Mouse (Mus musculus): ENCODE measurements around the gene Plxnd1.

Gene Plxnd1

DNA sequence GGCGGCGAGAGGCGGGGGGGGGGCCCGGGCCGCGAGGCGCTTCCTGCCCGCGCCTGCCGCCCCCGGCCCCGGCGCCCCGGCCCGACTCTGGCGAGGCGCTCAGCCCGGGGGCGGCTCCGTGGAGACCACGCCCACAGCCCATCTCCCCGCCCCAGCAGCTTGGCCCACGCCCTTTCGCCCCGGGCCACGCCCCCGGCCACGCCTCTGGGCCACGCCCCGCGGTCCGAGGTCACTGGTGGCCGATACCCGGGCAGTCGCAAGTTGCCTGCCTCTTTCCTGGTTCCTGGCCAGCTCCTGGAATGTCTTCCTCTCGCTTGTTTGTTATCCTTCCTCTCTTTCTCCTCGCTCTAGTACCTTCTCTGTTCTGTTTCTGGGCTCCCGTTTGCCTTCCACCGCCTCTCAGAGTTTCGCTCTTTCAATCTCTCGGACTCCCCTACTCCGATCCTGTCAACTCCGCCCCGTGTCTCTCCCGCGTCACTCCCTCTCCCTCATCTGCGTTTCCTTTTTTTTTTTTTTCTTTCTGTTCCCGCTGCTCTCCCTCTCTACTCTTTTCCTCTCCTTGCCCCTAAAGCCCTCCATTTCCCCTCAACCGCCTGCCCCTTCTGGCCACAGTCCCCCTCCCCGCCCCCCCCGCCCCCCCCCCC lies at the start of gene Plxnd1:
Gene Plxnd1 (minus strand): TSS at position 129 of the 644 bp plus-strand sequence.
- DNase-seq (ENCODE audit: low read depth, low spot score) = peak; percentile 66

DNA sequence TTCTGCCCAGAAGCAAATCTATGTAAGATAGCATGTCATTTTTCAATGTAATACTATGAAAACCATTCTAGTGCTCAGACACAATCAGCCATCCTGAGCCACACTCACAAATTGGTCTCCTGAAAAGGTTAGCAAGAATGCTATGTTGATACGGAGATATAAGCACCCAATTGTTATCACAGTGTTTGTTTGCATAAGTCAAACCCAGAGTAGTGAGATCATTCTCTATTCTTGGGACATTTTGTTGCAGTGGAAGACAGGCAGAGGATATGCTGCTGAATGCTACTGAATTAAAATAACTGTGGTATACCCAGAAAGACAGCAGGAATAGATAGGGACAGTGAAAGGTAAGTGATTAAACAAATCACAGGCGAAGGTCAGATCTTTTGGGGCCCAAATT lies 49.2 kb upstream of the Plxnd1 start:
- no peak for DNase-seq (ENCODE audit: low read depth, low spot score)

DNA sequence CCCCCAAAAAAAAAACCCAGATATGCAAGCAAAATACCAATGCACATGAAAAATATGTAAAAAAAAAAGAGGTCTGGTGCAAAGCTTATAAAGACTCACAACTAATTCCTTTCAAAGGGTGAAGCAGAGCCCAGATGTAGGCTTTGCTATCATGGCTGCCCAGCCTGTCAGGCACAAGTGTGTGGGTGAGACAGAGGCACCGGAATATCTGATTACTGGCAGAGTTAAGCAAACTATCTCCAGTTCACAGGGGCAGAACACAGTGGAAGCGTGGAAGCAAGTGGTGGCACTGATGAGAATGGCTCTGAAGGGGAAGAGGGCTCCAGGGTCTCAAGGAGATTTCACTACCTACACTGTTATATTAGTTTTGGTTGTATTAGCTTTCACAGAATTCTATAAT lies 43.4 kb upstream of the Plxnd1 start:
- no peak for DNase-seq (ENCODE audit: low read depth, low spot score)

DNA sequence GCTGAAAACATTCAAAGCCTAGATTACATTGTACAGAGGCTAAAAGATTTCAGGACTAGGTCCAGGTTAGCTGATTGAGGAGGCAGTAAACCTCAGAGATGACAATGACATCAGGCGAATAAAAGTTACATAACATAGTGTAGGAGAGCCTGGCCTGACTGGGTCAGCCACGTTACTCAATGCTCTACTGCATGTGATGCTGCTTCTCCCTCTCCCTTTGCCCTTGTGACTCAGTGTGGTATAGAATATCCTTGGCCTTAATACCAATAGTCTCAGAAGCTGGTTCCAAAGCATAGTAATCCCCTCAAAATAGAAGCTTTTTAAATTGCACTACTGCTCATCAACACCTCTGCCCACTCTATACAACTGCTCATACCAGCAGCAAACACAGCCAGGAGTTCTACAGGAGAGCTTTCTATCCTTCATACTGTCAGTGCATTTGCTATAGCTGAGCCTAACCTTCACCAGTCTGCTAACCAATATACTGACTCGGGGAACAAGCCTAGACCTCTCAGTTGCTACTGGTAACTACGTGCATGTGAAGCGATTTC lies 42.6 kb upstream of the Plxnd1 start:
- no peak for DNase-seq (ENCODE audit: low read depth, low spot score)

DNA sequence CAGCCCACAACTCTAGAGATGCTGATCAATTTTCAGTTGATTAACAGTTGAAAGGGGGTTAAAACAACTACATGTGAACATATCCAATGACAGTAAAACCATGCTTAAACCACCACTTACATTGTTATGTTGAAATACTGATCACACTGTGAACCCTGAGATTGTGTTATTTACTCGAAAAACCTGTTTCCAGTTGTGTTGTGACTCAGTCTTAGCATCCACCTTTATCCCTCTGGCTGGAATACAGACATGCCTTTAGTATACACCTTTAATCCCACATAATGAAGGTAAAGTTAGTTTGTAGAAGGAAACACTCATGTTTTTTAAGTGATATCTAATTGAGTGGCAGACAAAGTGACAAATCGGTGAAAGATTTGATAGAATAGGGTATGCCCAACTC lies 41.8 kb upstream of the Plxnd1 start:
- no peak for DNase-seq (ENCODE audit: low read depth, low spot score)

DNA sequence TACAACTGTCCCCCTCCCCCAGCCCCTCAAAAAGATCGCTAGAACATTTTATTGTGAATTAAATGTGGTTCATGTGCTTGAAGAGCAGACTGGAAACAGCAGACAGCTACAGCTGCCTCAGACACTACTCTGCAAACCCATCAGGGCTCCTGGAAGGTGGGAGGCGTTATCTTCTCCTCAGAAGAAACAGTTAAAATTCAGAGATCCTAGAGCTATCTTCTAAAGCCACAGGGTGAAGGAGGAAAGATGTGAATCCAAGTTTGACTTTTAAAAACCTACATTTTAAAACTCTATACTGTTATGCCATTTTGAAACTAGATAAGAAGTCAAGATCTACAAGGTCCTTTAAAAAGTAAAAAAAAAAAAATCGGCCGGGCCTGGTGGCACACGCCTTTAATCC lies 36.2 kb upstream of the Plxnd1 start:
- no peak for DNase-seq (ENCODE audit: low read depth, low spot score)

DNA sequence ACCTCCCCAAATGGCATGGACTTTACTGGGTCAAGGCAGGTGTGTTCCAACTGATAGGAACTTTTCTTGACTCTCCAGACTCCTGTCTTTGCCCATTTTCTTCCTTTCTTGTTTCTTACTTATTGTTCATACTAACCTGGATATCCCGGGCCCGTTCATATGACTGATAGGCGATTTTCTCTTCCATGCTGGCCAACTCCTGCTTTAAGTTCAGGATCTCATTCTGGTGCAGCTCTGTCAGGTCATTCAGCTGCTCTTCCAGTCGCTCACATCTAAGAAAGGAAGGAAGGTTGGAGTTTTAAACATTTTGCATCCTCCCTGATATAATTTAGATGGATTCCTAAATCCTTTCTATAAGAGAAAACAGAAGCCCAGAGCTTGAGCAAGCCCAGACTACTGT lies 29.9 kb upstream of the Plxnd1 start:
- no peak for DNase-seq (ENCODE audit: low read depth, low spot score)

DNA sequence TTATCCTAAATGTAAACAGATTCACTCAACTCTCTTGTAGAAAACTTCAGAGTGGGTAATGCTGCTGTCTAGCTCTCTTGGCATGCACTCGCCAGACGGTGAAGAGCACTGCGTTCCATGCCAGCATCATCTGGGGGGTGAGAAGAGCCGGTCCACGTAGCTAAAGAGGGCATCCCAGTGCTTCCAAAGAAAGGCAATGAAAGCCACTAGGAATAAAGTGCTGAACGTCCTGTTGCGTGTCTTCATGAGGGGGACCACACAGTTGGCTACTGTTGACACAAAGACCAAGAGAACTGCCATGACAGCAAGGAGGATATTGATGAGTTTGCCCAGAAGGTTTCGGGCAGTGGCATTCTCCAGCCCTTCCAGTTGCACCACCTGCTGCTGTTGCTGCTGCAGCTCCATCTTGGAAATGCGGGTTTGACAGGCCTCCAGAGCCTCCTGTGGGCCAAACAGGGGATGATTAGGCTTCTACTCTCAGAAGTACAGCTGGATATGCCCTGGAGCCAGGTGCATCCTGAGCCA lies 27.2 kb upstream of the Plxnd1 start:
- DNase-seq (ENCODE audit: low read depth, low spot score) = no peak

DNA sequence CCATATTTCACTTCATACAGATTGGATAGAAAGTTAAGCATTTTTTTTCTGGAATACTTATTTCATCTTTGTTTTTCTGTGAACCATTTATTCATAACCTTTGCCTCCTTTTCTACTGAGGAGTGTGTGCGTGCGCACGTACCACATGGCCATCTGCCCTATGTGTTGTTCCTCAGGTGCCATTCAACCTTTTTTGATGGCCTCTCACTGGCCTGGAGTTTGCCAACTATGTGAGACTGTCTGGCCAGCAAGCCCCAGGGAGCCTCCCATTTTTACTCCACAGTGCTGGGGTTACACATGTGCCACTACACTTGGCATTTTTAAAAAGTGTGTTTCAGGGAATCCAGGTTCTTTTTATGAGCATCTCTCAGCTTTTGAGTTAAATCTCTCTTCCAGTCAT lies 21.1 kb upstream of the Plxnd1 start:
- no peak for DNase-seq (ENCODE audit: low read depth, low spot score)

DNA sequence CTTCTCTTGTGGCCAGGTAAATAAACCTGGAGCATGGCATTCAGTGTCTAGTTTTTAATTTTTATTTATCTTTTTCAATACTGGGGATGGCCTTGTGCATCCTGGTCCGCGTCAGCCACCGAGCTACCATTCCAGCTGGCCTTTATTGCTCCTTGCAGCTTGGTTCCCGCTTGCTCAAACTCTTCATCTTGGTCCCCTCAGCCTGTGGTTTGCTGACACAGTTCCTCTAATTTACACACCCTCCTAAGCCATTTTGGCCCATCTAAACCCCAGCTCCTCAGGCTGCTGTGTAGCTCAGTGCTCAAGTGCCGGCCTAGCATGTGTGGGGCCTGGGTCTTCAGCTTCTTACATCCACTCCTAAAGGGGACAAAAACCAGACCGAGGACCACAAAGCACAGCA lies 19.3 kb upstream of the Plxnd1 start:
- no peak for DNase-seq (ENCODE audit: low read depth, low spot score)

DNA sequence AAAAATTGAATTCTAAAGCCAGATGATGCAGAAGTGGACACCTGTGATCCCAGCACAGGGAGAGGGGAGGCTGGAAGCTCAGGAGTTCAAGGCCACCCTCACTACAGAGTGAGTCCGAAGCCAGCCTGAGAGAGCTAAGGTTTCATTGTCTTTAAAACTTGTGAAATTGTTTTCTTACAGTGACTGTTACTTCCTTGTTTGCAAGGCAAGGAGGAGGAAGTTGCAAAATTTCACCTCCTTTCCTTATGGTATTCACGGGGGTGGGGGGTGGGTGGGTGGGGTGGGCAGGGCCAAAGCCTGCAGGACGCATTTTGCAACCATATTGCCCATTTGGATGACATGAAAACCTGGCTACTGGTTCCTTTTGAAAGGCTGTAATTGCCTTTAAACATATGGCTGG lies 18.9 kb upstream of the Plxnd1 start:
- no peak for DNase-seq (ENCODE audit: low read depth, low spot score)

DNA sequence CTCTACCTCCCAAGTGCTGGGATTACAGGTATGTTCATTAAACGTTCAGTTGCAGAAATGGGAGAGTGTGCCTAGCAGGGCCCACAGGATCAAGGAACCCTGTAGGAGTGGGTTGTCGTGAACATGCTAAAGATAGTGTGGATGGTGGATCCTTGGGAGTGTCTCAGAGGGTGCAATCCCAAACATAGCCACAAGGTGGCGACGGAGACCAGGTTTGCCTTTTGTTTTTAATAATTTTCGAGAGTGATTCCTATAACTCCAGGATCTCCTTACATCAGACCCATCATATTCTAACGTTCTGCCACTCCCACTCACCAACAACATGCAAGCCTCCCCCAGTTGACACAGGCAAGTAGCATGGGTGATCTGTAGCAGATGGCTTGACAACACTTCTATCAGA lies 15.7 kb upstream of the Plxnd1 start:
- DNase-seq (ENCODE audit: low read depth, low spot score) = no peak

DNA sequence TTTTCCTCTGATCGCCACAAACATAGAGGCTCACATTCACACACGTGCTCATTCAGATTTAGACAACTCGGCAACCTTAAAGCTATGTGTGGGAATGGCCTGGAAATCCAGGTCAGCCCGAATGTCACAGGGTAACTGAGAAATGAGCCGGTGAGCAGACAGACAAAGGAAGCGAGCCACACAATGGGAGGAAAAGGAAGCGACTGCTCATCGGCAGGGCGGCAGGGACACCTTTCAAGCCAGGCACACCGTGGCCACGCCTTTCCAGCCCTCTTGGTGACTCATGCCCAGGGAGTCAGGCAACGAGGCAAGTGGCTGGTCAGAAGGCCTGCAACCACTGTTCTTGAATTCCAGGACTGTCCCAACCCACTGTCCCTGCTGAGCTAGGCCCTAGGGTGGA lies 14.6 kb upstream of the Plxnd1 start:
- DNase-seq (ENCODE audit: low read depth, low spot score) = no peak

DNA sequence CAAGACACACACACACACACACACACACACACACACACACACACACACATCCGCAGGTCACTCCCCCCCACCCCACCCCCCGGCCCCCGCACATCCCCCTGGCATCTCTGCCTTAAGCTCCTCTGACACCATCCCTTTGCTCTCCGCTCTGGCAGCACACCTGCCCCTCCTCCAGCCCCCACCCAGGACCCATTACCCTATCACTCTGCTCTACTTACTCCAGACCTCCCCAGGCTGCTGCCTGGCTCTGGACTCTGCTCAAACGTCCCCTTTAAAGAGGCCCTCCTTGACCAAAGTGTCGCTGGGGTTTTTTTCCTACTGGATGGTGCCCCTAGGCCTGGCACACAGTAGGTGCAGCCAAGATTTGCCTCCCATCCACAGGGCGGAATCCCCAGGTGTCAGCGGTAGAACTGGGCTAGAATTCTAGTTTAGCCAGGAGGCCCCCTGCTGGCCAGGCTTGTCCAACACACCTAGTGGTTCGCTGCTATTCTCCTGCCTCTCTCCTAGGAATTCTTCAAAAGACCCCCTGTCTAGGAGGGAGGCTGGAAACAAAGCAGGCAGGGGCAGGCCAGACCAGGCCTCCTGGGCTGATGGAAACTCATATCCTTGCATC lies 12.9 kb upstream of the Plxnd1 start:
- DNase-seq (ENCODE audit: low read depth, low spot score) = peak; percentile 60

DNA sequence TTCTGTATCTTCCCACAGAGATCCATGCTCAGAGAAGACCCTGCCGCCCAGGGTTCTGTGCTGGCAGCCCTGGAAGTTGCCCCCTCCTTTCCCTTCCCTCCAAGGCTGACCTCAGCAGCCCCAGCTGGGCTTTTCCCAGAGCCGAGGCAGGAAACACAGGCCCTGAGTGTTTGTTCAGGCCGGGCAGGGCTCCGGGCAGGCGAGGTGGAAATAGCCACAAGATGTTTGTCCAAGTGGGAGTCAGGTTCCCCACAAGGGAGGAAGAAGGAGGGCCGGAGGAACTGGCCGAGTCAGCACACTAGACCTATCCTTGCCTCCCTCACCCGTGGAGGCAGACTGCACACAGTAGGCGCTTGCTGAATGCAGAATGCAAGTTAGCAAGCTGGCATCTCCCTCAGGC lies 11.9 kb upstream of the Plxnd1 start:
- no peak for DNase-seq (ENCODE audit: low read depth, low spot score)

DNA sequence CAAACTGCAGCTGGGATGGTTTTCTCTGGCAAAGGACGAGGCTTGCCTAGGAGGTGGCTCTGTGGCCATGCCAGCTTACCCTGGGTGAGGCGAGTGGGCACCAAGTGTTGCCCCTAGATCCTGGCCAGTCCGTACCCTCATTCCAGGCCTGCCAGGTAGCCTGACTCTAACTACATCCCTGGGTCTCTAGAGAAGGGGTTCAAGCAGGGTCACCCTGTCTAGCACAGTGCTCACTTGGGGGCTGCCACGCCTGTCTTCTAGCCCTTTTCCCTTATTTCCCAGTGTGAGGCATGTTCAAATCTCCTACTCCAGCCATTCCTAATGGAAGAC lies 11.1 kb upstream of the Plxnd1 start:
- DNase-seq (ENCODE audit: low read depth, low spot score) = no peak

DNA sequence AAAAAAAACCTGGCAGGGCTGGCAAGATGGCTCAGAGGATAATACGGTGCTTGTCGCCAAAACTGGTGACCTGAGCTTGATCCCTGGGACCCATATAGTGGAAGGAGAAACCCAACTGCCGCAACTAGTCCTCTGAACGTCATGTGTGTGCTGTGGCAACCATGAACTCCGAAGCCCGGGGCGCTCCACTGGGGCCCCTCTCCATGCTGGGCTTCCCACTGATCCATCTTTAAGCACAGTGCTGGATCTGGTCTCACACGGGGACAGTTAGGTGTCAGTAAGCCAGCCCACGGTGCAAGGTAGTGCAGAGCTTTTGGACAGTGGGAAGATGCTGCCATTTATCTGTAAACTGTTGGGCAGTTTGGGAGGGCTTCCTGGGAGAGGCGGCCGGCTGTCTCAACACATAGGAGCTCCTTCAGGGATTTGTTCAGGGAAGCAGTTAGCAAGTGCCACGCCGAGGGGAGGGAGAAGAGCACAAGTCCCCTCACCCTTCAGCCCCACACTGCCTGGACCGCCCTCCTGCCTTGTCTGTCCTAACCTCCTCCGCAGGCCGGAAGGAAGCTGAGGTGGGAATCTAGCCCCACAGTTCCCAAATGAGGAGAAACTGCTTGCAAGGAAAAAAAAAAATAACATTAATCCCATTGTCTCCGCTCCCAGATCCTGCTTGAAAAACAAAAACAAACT lies 10.6 kb upstream of the Plxnd1 start:
- no peak for DNase-seq (ENCODE audit: low read depth, low spot score)

DNA sequence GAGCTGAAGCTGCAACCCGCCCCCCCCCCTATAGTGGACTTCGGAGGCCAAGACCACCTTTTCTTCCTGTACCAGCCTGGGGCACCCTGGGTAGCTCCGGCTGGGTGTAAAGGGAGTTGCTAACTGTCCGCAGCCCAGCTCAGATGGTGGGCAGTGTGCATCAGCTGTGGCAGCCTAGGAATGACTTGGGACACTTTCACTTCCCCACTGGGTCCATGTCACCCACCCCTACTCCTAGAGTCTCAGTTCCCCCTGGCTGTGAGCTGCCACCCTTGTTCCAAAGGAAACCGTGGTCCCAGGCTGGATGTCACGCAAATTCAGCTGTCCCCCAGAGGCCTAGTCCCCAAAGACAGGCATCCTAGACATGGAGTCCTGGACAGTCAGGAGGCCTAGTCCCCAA lies 9.9 kb upstream of the Plxnd1 start:
- DNase-seq (ENCODE audit: low read depth, low spot score) = no peak

DNA sequence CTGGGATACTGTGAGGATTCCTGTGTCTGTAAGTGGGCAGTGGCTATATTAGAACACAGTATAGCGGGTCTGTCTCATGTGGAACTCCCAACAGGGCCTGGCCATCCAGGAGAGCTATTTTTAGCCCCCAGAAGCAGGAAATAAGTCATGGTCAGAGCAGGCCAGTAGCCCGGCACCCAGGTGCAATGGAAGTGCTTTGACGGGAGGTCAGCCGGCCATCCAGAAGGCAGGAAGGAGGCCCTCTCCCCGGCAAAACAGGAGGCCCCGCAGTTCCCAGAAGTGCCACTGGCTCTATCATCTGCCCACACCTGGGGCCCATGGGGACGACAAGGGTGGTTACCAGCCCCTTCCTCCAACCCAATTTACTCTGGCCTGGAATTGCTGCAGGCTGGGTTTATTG lies 9.3 kb upstream of the Plxnd1 start:
- DNase-seq (ENCODE audit: low read depth, low spot score) = no peak

DNA sequence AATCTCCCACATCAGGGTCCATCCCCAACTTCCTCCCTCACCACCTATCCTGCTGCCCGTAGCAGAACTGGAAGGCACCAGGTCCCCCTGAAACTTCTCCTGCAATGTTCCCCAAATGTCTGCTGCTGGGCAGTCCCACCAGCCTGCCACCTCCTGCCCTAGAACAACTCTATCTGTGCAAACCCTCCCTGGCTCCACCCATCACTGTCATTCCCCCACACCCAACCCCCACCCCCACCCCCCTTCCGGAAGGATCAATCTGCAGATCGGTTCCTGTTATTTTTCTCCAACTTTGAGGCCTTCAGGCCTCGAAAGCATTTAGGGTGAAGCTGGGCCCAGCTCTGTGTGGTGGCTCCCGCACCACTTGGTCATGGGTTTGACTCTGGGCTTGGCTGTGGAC lies 8.7 kb upstream of the Plxnd1 start:
- no peak for DNase-seq (ENCODE audit: low read depth, low spot score)

DNA sequence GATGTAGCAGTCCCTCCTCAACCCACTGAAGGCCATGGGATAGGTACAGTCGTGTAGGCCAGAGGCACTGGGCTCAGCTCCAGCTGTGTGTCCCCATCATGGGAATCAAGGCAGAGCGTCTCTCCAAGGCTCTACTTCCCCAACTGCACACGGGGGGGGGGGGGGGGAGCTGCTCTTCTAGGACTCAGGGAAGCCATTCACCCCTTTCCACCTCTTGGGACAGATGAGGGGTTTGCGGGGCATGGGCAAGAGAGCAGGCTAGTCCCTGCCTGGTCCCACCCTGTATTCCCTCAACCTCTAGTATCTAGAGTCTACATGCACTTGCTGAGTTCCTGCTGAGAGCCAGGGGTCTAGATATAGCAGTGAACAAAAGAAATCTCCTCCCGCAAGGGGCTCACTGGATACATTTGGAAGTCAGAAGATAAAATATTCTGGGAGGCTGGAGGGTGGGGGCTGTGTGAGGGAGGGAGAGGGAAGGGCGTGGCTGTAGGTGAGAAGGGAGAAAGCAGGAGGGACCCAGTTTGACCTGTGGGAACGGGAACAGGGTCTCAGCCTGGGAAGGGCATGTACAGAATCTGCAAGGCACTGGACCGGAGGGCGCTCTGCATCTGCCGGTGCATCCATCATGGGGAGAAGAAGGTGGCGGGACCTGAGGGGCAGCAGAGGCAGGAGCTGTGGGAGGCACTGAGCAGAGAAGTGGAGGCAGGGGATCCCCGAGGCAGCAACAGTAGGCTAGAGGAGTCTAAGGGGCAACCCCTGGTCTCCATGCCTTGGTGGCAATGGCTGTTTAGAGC lies 7.7 kb upstream of the Plxnd1 start:
- no peak for DNase-seq (ENCODE audit: low read depth, low spot score)

DNA sequence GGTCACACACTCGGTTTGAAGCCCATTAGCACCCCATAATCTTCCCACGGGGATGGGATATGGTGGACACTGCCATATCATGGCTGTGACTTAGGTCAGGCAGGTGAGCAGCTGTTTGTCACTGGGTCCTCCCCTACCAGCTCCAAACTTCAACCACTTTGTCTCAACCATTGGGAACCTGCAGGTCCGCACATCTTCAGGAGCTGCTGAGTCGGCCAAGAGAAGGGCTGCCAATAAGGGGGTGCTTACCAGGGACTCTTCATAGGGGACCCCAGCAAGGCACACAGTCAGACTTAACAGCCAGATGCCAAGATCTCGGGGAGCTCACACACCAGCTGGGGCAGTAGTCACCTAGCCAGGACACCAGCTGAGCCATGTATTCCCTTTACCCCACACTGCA lies 6.0 kb upstream of the Plxnd1 start:
- DNase-seq (ENCODE audit: low read depth, low spot score) = no peak

Measured in WW6 (cell line).